Mouse (Mus musculus): ENCODE data around the gene Ica1l. TPM values are rescaled to one million over a fixed set of nuclear protein-coding genes. Genes with fewer than 3 reads are reported as not detected.

Ica1l gene
- total RNA-seq, 2 experiments from 2014 or later, result 0.39 to 0.48 TPM

GRCm38 (mm10) chr1:59967291-59967690 is 75.7 kb downstream of the Ica1l start:
- no peak for DNase-seq

GRCm38 (mm10) chr1:59966171-59966785 is 76.7 kb downstream of the Ica1l start:
- intact Hi-C loops (cut with DNase I), result no loop called here
- DNase-seq, result no peak

More at GRCm38 (mm10) chr1:59967291-59967690, 75.7 kb downstream of the Ica1l start:
- intact Hi-C loops (cut with DNase I), result no loop called here

DNA sequence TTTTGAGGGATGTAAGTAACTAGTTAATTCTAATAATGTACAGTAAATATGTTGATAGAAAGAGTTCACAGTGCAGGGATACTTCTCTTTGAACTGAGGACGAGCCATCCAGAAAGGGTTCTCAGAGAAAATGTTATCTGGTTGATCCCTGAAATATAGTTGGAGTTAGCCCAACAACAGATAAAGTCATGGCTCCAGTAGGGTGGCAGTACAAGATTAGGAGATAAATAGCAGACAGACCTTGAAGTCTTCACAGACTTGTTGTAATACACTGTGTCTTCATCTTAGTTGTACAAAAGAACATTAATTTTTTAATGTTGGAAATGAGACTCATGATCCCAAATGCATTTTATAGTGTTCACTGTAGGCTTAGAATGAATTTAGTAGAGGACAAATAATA is 83.0 kb downstream of the Ica1l start:
- no peak for DNase-seq
- intact Hi-C loops (cut with DNase I), result no loop called here

GRCm38 (mm10) chr1:59957206-59957605 is 85.8 kb downstream of the Ica1l start:
- DNase-seq, result no peak
- intact Hi-C loops (cut with DNase I), result no loop called here

DNA sequence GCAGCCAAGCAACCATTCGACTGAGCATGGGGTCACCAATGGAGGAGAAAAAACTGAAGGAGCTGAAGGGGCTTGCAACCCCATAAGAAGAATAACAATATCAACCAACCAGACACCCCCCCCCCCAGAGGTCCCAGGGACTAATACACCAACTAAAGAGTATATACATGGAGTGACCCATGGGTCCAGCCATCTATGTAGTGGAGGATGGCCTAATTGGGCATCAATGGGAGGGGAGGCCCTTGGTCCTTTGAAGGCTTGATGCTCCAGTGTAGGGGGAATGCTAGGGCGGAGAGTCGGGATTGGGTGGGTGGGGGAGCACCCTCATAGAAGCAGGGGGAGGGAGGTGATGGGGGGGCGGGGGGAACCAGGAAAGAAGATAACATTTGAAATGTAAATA is 95.5 kb downstream of the Ica1l start:
- no peak for DNase-seq
- intact Hi-C loops (cut with DNase I), result no loop called here

DNA sequence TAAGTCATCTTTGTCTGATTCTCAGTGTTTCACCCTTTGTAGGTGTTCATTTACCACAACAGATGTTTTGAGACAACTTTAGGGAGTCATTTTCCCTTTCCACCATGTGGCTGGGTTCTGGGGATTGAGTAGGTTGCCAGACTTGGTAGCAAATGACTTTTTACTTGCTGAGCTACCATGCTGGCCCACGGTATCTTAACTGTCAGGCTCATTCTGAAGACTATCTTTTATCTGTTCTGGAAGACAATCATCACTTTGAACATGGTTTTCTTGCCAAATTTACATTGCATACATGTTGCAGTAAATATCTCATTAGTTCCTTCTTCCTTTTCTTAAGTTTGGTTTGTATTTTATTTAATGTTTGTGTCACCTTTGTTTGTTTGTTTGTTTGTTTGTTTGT is 97.0 kb downstream of the Ica1l start:
- no peak for DNase-seq
- intact Hi-C loops (cut with DNase I), result no loop called here

DNA sequence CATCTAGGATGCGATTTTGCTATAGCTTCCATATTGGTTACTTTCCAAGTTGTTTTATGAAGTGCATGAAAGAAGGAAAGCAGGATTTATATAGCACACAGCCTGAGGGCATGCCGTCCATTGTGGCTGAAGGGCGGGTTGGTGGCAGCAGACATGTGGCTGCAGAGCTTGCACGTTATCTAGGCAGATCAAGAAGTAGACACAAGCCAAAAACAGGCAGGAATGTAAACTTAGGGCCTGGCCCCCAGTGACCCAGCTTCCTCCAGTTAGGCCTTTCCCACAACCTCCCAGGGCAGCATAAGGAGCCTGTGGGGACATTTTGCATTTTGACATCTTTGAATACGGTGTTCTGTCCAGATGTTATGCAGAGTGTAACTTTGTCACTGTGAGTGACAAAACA is 99.2 kb downstream of the Ica1l start:
- DNase-seq, result no peak
- intact Hi-C loops (cut with DNase I), result no loop called here

- no peak for DNase-seq
- intact Hi-C loops (cut with DNase I), result no loop called here
Measured at GRCm38 (mm10) chr1:59942057-59942790, 100.8 kb downstream of the Ica1l start.

- intact Hi-C loops (cut with DNase I), result no loop called here
- DNase-seq, result no peak
Measured at GRCm38 (mm10) chr1:59941063-59941462, 101.9 kb downstream of the Ica1l start.

- intact Hi-C loops (cut with DNase I), result no loop called here
- DNase-seq, result no peak
Measured at GRCm38 (mm10) chr1:59932991-59933390, 110.0 kb downstream of the Ica1l start.

Other genes with a start within 250 kb of the Ica1l start
- 1 to 10 TPM; 4.2 to 5.5 TPM for gene Fam117b, start 130.2 kb downstream of the Ica1l start, total RNA-seq (2021)
- 1 to 10 TPM; 3.4 to 4.9 TPM for gene Carf, start 55.1 kb upstream of the Ica1l start, total RNA-seq (2021)
- gene Wdr12, start 55.5 kb upstream of the Ica1l start, total RNA-seq (2021), result 10 to 100 TPM; 11.0 to 14.9 TPM
- gene Nbeal1, start 137.4 kb upstream of the Ica1l start, total RNA-seq (2021), result 10 to 100 TPM; 18.8 to 24.9 TPM

Data from gastrocnemius, postnatal 36 days (tissue).